Mouse (Mus musculus) forebrain, embryonic 14.5 days (tissue): ENCODE data around the gene Ralgps1. TPM values are rescaled to one million over a fixed set of nuclear protein-coding genes. Genes with fewer than 3 reads are reported as not detected.

Source experiments
- ATAC-seq: fragments of 200-750 bp; cut with Nextera tagmentation; 2 replicates; pipeline ENCODE4 v1.8.0; 2017; ENCODE audit warnings: mild to moderate bottlenecking, moderate library complexity
- DNase-seq: peaks from one replicate; pipeline ENCODE4 v3.0.0-alpha.2; 2015; ENCODE audit warnings: low spot score
- H3K27ac ChIP-seq: fragments of 300-500 bp; sonication (generic); 2 replicates; pipeline ENCODE4 v1.5.1; 2014; ENCODE audit warnings: low read depth, mild to moderate bottlenecking, control low read depth, low read length, moderate library complexity
- H3K27me3 ChIP-seq: fragments of 300-500 bp; sonication (generic); replicated peaks from 2 replicates; pipeline ENCODE4 v1.6.1; 2014; ENCODE audit warnings: low read length, control low read depth, mixed read lengths; ENCODE audit not compliant: control insufficient read depth, insufficient read depth
- H3K36me3 ChIP-seq: fragments of 300-500 bp; sonication (generic); 2 replicates; pipeline ENCODE4 v1.6.1; 2014; ENCODE audit warnings: low read length, control low read depth; ENCODE audit not compliant: control insufficient read depth, insufficient read depth
- H3K4me1 ChIP-seq: fragments of 300-500 bp; sonication (generic); 2 replicates; pipeline ENCODE4 v1.6.1; 2014; ENCODE audit warnings: antibody characterized with exemption, low read length, control low read depth; ENCODE audit not compliant: control insufficient read depth, insufficient read depth
- H3K4me2 ChIP-seq: fragments of 300-500 bp; sonication (generic); 2 replicates; pipeline ENCODE4 v1.6.1; 2014; ENCODE audit warnings: mild to moderate bottlenecking, control low read depth, low read length
- H3K4me3 ChIP-seq: fragments of 300-500 bp; sonication (generic); 2 replicates; pipeline ENCODE4 v1.5.1; 2014; ENCODE audit warnings: low read depth, low read length, control low read depth
- H3K9ac ChIP-seq: fragments of 300-500 bp; sonication (generic); 2 replicates; pipeline ENCODE4 v1.6.1; 2014; ENCODE audit warnings: mild to moderate bottlenecking, low read length, control low read depth, moderate library complexity
- H3K9me3 ChIP-seq: fragments of 300-500 bp; sonication (generic); replicated peaks from 2 replicates; pipeline ENCODE4 v1.6.1; 2016; ENCODE audit warnings: low read length, control low read depth, mixed read lengths; ENCODE audit not compliant: control insufficient read depth
- WGBS: fragments of 180-500 bp; shearing (Covaris S2); extraction: QIAGEN DNeasy Blood & Tissue Kit; methylation state at CpG from one replicate; pipeline ENCODE4 v1.1.7; 2014; 5-methylcytosine and 5-hydroxymethylcytosine counted together
- polyA plus RNA-seq: library from polyadenylated mRNA; unstranded; fragments of >200 nt; fragmentation: Nextera tagmentation; extraction: Ambion mirVana; gene quantifications from 2 replicates; pipeline ENCODE4 v1.2.1, GENCODE M21; 2014

Gene Ralgps1
- polyA plus RNA-seq, 1 experiment from 2014 or later: 32.6 TPM

GRCm38 (mm10) chr2:33186505-33186904 is 184.8 kb downstream of the Ralgps1 start:
- Histone ChIP-seq H3K4me1 (no peaks in the 10 kb centered on the region), H3K36me3 (no peaks in the 10 kb centered on the region), H3K27me3 (no peaks in the 10 kb centered on the region), H3K4me2 (no peak overlapping the region), H3K9ac (no peak overlapping the region), H3K4me3 (no peak overlapping the region), H3K9me3 (no peaks in the 10 kb centered on the region), H3K27ac (no peak overlapping the region)
- DNase-seq (no peak), ATAC-seq (no peak)
- 86% methylated on average over 7 of the region's 7 CpGs for WGBS

- Histone ChIP-seq H3K36me3 (no peaks in the 10 kb centered on the region), H3K9me3 (no peaks in the 10 kb centered on the region), H3K27ac (no peak overlapping the region), H3K4me3 (no peak overlapping the region), H3K4me2 (no peak overlapping the region), H3K4me1 (peaks cover 1% of the 10 kb centered on the region; the same call in 1 of the 2 replicates), H3K27me3 (no peaks in the 10 kb centered on the region), H3K9ac (no peak overlapping the region)
- DNase-seq (no peak), ATAC-seq (no peak; the same call in 1 of the 2 replicates)
- WGBS: 77% methylated on average over 7 of the region's 7 CpGs
These were observed 186.0 kb downstream of the Ralgps1 start for GRCm38 (mm10) chr2:33185258-33185657.

GRCm38 (mm10) chr2:33184641-33185040 is 186.6 kb downstream of the Ralgps1 start:
- H3K27ac ChIP-seq: no peak overlapping the region
- H3K9ac ChIP-seq: no peak overlapping the region
- ATAC-seq (no peak), DNase-seq (peak; percentile 68)
- no peak overlapping the region for H3K4me2 ChIP-seq
- H3K36me3 ChIP-seq: no peaks in the 10 kb centered on the region
- H3K27me3 ChIP-seq: no peaks in the 10 kb centered on the region
- H3K4me3 ChIP-seq: no peak overlapping the region
- 71% methylated on average over 10 of the region's 10 CpGs for WGBS
- peaks cover 7% of the 10 kb centered on the region; the same call in 1 of the 2 replicates for H3K4me1 ChIP-seq
- H3K9me3 ChIP-seq: no peaks in the 10 kb centered on the region

GRCm38 (mm10) chr2:33183321-33183720 is 188.0 kb downstream of the Ralgps1 start:
- DNase-seq (no peak), ATAC-seq (no peak)
- Histone ChIP-seq H3K9me3 (no peaks in the 10 kb centered on the region), H3K9ac (no peak overlapping the region), H3K4me2 (no peak overlapping the region), H3K36me3 (no peaks in the 10 kb centered on the region), H3K4me3 (no peak overlapping the region), H3K27me3 (no peaks in the 10 kb centered on the region), H3K27ac (no peak overlapping the region), H3K4me1 (peaks cover 19% of the 10 kb centered on the region)
- WGBS: 96% methylated on average over 7 of the region's 7 CpGs

GRCm38 (mm10) chr2:33179930-33180630 is 191.2 kb downstream of the Ralgps1 start:
- Histone ChIP-seq H3K36me3 (no peaks in the 10 kb centered on the region), H3K27ac (0 out of 2 replicates have a peak overlapping the region, but pooled peaks have one; percentile 3), H3K4me2 (no peak overlapping the region), H3K27me3 (no peaks in the 10 kb centered on the region), H3K9me3 (no peaks in the 10 kb centered on the region), H3K4me1 (peaks cover 24% of the 10 kb centered on the region), H3K9ac (no peak overlapping the region; the same call in 1 of the 2 replicates), H3K4me3 (no peak overlapping the region)
- ATAC-seq (peak; percentile 35; the same call in 1 of the 2 replicates), DNase-seq (peak; percentile 18)
- 36% methylated on average over 16 of the region's 16 CpGs for WGBS

GRCm38 (mm10) chr2:33179171-33179929 is 191.9 kb downstream of the Ralgps1 start:
- Histone ChIP-seq H3K9ac (no peak overlapping the region), H3K9me3 (no peaks in the 10 kb centered on the region), H3K4me2 (no peak overlapping the region), H3K27ac (peak overlapping the region; percentile 63; the same call in 1 of the 2 replicates), H3K4me3 (no peak overlapping the region), H3K4me1 (peaks cover 24% of the 10 kb centered on the region), H3K36me3 (no peaks in the 10 kb centered on the region), H3K27me3 (no peaks in the 10 kb centered on the region)
- DNase-seq (peak; percentile 35), ATAC-seq (peak; percentile 41)
- 17% methylated on average over 14 of the region's 14 CpGs for WGBS

GRCm38 (mm10) chr2:33178243-33178932 is 192.9 kb downstream of the Ralgps1 start:
- no peak overlapping the region for H3K9ac ChIP-seq
- H3K36me3 ChIP-seq: peaks cover 7% of the 10 kb centered on the region; the same call in 1 of the 2 replicates
- peak overlapping the region; percentile 55; the same call in 1 of the 2 replicates for H3K27ac ChIP-seq
- ATAC-seq (peak; percentile 55), DNase-seq (peak; percentile 52)
- 61% methylated on average over 11 of the region's 11 CpGs for WGBS
- no peaks in the 10 kb centered on the region for H3K27me3 ChIP-seq
- no peaks in the 10 kb centered on the region for H3K9me3 ChIP-seq
- H3K4me3 ChIP-seq: no peak overlapping the region
- H3K4me2 ChIP-seq: no peak overlapping the region
- H3K4me1 ChIP-seq: peaks cover 24% of the 10 kb centered on the region

GRCm38 (mm10) chr2:33177443-33178242 is 193.6 kb downstream of the Ralgps1 start:
- peaks cover 24% of the 10 kb centered on the region for H3K4me1 ChIP-seq
- no peaks in the 10 kb centered on the region for H3K9me3 ChIP-seq
- no peak overlapping the region for H3K4me2 ChIP-seq
- H3K36me3 ChIP-seq: peaks cover 15% of the 10 kb centered on the region; the same call in 1 of the 2 replicates
- no peak overlapping the region for H3K4me3 ChIP-seq
- no peaks in the 10 kb centered on the region for H3K27me3 ChIP-seq
- ATAC-seq (no peak), DNase-seq (no peak)
- 87% methylated on average over 12 of the region's 12 CpGs for WGBS
- no peak overlapping the region for H3K9ac ChIP-seq
- H3K27ac ChIP-seq: no peak overlapping the region
